ENCODE assay signal across 19 mouse cellular contexts in the genomic region with DNA sequence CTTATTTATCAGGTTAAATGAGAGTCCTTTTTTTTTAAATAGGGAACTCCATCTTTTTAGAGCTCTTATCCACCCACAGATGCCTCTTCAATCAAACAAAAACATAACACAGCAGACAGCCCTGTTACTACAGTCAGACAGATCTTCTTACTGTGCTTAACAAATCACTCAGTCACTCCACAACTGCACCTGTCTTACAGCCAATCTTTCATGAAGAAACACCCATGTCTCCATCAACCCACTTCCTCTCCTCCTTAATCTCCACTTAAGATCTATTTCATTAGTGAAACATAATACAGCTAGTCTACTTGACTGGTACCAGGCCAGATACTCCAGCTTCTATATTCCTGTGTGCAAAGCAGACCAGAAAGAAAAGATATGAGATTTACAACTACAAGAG.
DNase-seq lines count a peak whose midpoint lies in the region; ATAC-seq and TF ChIP-seq lines count a peak whose summit lies in the region.
"Had no signal": no experiment of that assay in that cellular context is flagged by ENCODE, and none has a peak within 500 bp of the region (broad histone marks: within the 10 kb centered on the region; RNA-seq: fewer than 3 reads in every experiment).

No protein-coding gene starts in this region.

- H3K9ac ChIP-seq in kidney, embryonic 14.5 days (ENCODE audit: low read depth, low read length): no peak overlapping the region
- no peak overlapping the region for H3K9ac ChIP-seq in limb, embryonic 14.5 days (ENCODE audit: low read depth, low read length, severe bottlenecking)
- H3K9ac ChIP-seq: embryonic facial prominence, embryonic 13.5 days; forebrain, embryonic 15.5 days; heart, embryonic 13.5 days; hindbrain, embryonic 12.5 days had no signal

- DNase-seq in kidney, postnatal 25 days: no peak
- no peak for DNase-seq in limb, embryonic 14.5 days (ENCODE audit: low spot score)
- DNase-seq in limb, embryonic 10.5 days (ENCODE audit: low spot score): no peak
- DNase-seq in fat pad, adult 2 months (ENCODE audit: extremely low read depth, low read depth, low spot score): peak; percentile 68
- DNase-seq in adrenal gland, adult 18-20 months (ENCODE audit: low spot score in 2 of 2): no peak
- DNase-seq in heart, postnatal 4 days: no peak
- DNase-seq: adrenal gland, postnatal 14 days; B cell, adult 2 months; cerebellum, adult 11-12 months; cerebellum, adult 9-10 months; gastrocnemius, postnatal 10 days; heart, postnatal 36 days had no signal

- peaks cover 21% of the 10 kb centered on the region; the same call in 1 of the 2 replicates for H3K4me1 ChIP-seq in kidney, embryonic 14.5 days (ENCODE audit: control insufficient read depth, insufficient read depth, low read length)
- peaks cover 13% of the 10 kb centered on the region for H3K4me1 ChIP-seq in limb, embryonic 14.5 days (ENCODE audit: control insufficient read depth, insufficient read depth, low read length)
- peaks cover 13% of the 10 kb centered on the region for H3K4me1 ChIP-seq in limb, embryonic 10.5 days
- H3K4me1 ChIP-seq: forebrain, embryonic 15.5 days; hindbrain, embryonic 12.5 days had no signal

- peak; percentile 53; the same call in 1 of the 2 replicates for ATAC-seq in kidney, embryonic 14.5 days (ENCODE audit: low FRiP score, low TSS enrichment)
- peak; percentile 54; the same call in 1 of the 2 replicates for ATAC-seq in limb, embryonic 14.5 days (ENCODE audit: low FRiP score, low read depth)
- ATAC-seq: forebrain, embryonic 15.5 days; inflammation-experienced regulatory T-cells, adult 6 months had no signal

- no peak for TF ChIP-seq POLR2A in limb, embryonic 14.5 days (IDR thresholded peaks at IDR 0.05; ENCODE audit: borderline replicate concordance, extremely low read depth, insufficient read depth, insufficient read length)

- H3K36me3 ChIP-seq in kidney, embryonic 14.5 days (ENCODE audit: control insufficient read depth, insufficient read depth, low read length): no peaks in the 10 kb centered on the region
- H3K36me3 ChIP-seq in limb, embryonic 14.5 days (ENCODE audit: control insufficient read depth, insufficient read depth, low read length): no peaks in the 10 kb centered on the region
- H3K36me3 ChIP-seq in limb, embryonic 10.5 days: no peaks in the 10 kb centered on the region
- H3K36me3 ChIP-seq: embryonic facial prominence, embryonic 13.5 days; forebrain, embryonic 15.5 days; heart, embryonic 13.5 days; hindbrain, embryonic 12.5 days had no signal

- H3K27ac ChIP-seq in kidney, embryonic 14.5 days (ENCODE audit: low read depth, low read length): no peak overlapping the region
- no peak overlapping the region for H3K27ac ChIP-seq in limb, embryonic 14.5 days (replicated peaks; ENCODE audit: low read depth, low read length)
- H3K27ac ChIP-seq in limb, embryonic 10.5 days: no peak overlapping the region
- H3K27ac ChIP-seq: embryonic facial prominence, embryonic 13.5 days; forebrain, embryonic 15.5 days; heart, embryonic 13.5 days; hindbrain, embryonic 12.5 days had no signal

- no peak overlapping the region for H3K4me3 ChIP-seq in kidney, embryonic 14.5 days (ENCODE audit: low read length)
- no peak overlapping the region for H3K4me3 ChIP-seq in limb, embryonic 14.5 days (replicated peaks; ENCODE audit: low read length)
- no peak overlapping the region for H3K4me3 ChIP-seq in limb, embryonic 10.5 days
- H3K4me3 ChIP-seq: embryonic facial prominence, embryonic 13.5 days; erythroblast, embryonic 14.5 days; forebrain, embryonic 15.5 days; heart, embryonic 13.5 days; hindbrain, embryonic 12.5 days had no signal

- H3K27me3 ChIP-seq in kidney, embryonic 14.5 days (ENCODE audit: control insufficient read depth, insufficient read depth, low read length): no peaks in the 10 kb centered on the region
- H3K27me3 ChIP-seq in limb, embryonic 14.5 days (ENCODE audit: control insufficient read depth, insufficient read depth, low read length): no peaks in the 10 kb centered on the region
- no peaks in the 10 kb centered on the region for H3K27me3 ChIP-seq in limb, embryonic 10.5 days (ENCODE audit: low read depth, poor library complexity, severe bottlenecking)
- H3K27me3 ChIP-seq: embryonic facial prominence, embryonic 13.5 days; forebrain, embryonic 15.5 days; heart, embryonic 13.5 days; hindbrain, embryonic 12.5 days had no signal

- H3K4me2 ChIP-seq in kidney, embryonic 14.5 days (replicated peaks; ENCODE audit: low read depth, low read length): no peak overlapping the region
- H3K4me2 ChIP-seq in limb, embryonic 14.5 days (replicated peaks; ENCODE audit: low read depth, low read length, severe bottlenecking): no peak overlapping the region
- H3K4me2 ChIP-seq: embryonic facial prominence, embryonic 13.5 days; forebrain, embryonic 15.5 days; heart, embryonic 13.5 days; hindbrain, embryonic 12.5 days had no signal

- H3K9me3 ChIP-seq in kidney, embryonic 14.5 days (ENCODE audit: control insufficient read depth, low read length): no peaks in the 10 kb centered on the region
- no peaks in the 10 kb centered on the region for H3K9me3 ChIP-seq in limb, embryonic 14.5 days (ENCODE audit: control insufficient read depth, low read length)
- no peaks in the 10 kb centered on the region for H3K9me3 ChIP-seq in limb, embryonic 10.5 days (replicated peaks)
- H3K9me3 ChIP-seq: embryonic facial prominence, embryonic 13.5 days; forebrain, embryonic 15.5 days; heart, embryonic 13.5 days; hindbrain, embryonic 12.5 days had no signal
